Mouse (Mus musculus) embryo, embryonic 9.5 days (tissue): ENCODE data around the gene Tle6.

ENCODE experiments used
- DNase-seq: peaks from one replicate; pipeline ENCODE4 v3.0.0-alpha.2; 2017; ENCODE audit errors: extremely low spot score

The Tle6 gene

GRCm38 (mm10) chr10:81623441-81623840 lies 22.6 kb upstream of the Tle6 start:
- DNase-seq = no peak

- DNase-seq = no peak
These were observed 19.9 kb upstream of the Tle6 start for GRCm38 (mm10) chr10:81620786-81621185.

DNA sequence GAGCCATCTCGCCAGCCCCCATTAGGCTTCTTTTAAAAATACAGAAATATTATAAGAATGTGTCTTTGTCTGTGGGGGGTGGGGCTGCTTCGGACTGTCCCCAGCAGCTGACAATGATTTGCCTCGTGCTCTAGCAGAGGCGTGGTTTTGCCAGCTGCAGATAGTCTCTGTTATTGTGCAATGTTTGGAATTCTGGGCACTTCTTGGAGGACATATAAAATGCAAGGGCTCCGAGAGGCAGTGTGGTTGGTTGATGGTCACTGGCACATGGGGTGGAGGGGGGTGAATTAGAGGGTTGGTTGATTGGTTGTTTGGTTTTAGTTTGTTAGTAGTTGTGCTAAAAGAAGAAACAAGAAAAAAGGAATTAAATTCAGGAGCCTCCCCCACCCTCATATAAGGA lies 19.1 kb upstream of the Tle6 start:
- no peak for DNase-seq

- DNase-seq = peak; percentile 42
These were observed 14.6 kb upstream of the Tle6 start for GRCm38 (mm10) chr10:81615486-81615885.

GRCm38 (mm10) chr10:81612779-81613178 lies 11.9 kb upstream of the Tle6 start:
- no peak for DNase-seq

GRCm38 (mm10) chr10:81608308-81608707 lies 7.4 kb upstream of the Tle6 start:
- no peak for DNase-seq

DNA sequence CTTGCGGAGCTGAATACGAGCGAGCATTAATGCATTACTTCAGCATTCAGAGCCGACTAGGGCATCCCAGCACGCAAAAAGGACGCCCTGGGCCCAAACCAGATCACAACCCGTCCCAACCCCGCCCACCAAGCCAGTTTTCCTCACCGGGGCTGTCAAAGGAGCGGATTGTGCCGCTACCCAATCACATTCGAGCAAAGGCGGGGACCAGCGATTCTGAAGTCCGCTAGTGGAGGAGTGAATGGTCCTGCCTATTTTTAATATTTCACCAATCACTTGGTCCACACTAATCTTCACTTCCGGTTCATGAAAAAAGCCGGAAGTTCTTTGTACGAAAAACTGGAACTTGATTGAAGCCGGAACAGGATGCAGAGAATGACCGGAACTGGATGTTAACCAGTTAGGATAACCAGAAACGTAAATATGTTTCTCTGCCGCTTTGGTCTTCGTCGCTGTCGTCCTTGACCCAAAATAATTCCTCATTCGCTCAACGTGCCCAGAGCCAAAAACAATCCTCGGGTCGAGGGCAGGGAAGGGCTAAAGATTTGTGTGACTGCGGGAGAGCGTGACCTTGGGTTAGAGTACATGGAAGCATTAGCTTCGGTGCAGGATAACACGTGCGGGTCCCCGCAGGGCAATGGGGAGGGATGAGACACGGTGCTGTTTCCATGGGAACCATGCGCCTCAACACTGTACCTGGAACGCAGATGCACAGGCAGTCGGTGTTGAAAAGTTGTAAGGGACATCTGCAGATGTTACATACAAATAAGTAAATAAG lies 5.3 kb upstream of the Tle6 start, which contains the start of gene BC025920:
Gene BC025920 (plus strand): TSS at position 297 of the 778 bp plus-strand sequence.
- peak; percentile 94 for DNase-seq

DNA sequence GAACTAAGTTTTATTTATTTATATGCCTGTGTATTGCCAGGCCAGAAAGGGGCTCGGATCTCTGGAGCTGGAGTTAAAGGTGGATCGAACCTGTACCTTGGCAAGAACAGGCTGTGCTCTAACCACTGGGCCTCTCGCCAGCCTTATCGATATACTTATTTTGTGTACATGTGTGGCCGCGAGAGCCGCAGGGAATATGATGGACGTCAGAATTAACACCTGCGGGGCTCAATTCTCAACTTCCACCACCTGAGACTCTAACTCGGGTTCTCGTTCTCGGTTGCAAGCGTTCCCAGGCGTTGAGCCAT lies 4.7 kb upstream of the Tle6 start:
- DNase-seq = no peak

GRCm38 (mm10) chr10:81604968-81605665 lies 4.2 kb upstream of the Tle6 start:
- peak; percentile 89 for DNase-seq

- DNase-seq = no peak
These were observed 3.4 kb upstream of the Tle6 start for GRCm38 (mm10) chr10:81604019-81604967.

DNA sequence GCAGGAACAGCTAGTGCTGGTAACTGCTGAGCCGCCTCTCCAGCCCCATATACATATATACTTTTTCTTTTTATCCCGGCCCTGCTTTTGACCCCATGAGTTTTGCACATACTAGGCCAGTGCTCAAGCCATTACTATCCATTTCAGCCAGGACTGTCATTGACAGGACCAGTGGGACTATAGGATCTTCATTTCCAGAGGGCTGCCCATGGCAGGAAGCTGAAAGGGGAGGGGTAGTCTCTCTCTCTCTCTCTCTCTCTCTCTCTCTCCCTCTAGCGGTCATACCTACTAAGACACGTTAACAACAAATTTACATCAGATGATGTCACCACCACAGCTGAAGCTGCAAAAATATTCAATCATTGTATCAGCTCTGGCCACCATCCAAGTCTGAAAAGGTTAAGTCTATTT lies 1.9 kb upstream of the Tle6 start:
- peak; percentile 70 for DNase-seq

DNA sequence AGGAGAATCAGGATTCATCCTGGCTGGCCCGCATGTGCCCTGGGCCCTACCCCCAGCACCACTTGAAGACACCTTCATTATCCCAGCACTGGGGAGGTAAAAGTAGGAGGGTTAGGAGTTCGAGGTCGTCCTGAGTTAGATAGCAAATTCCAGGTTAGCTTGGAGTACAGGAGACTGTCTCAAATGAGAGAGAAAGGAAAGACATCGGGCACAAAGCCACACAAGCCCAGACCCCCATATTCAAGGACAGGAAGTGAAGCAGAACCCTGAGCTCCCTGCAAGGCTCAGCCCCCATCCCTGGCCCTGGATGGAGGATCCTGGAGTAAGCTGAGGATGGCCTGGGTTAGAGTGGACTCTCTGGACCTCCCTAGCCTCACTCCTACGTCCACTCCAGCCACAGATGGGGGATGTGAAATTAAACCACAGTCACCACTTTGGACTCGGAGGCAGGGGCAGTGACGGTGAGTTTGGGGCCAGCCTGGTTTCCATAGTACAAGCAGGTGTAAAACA lies 578 bp upstream of the Tle6 start:
- no peak for DNase-seq

GRCm38 (mm10) chr10:81600096-81600495 lies 777 bp downstream of the Tle6 start:
- no peak for DNase-seq

GRCm38 (mm10) chr10:81599630-81600029 lies 1.2 kb downstream of the Tle6 start:
- no peak for DNase-seq

DNA sequence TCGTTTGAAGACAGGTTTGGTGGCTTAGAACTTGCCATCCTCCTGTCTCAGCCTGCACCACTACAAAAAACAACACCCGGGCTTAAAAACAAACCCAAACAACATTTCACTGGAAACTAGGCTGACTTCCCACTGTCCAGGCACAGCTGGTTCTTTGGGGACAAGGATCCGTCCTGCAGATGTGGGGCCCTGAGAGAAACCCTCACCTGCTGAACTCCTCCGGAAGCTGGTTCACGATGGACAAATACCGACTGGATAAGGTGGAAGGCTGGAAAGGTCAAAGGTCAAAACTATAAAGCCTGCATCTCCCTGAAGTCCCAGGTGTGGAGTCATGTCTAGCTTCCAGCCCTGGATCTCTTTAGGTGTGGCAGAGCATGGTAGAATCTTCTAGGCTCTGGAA lies 2.0 kb downstream of the Tle6 start:
- DNase-seq = no peak

GRCm38 (mm10) chr10:81598342-81598741 lies 2.5 kb downstream of the Tle6 start:
- DNase-seq = no peak

DNA sequence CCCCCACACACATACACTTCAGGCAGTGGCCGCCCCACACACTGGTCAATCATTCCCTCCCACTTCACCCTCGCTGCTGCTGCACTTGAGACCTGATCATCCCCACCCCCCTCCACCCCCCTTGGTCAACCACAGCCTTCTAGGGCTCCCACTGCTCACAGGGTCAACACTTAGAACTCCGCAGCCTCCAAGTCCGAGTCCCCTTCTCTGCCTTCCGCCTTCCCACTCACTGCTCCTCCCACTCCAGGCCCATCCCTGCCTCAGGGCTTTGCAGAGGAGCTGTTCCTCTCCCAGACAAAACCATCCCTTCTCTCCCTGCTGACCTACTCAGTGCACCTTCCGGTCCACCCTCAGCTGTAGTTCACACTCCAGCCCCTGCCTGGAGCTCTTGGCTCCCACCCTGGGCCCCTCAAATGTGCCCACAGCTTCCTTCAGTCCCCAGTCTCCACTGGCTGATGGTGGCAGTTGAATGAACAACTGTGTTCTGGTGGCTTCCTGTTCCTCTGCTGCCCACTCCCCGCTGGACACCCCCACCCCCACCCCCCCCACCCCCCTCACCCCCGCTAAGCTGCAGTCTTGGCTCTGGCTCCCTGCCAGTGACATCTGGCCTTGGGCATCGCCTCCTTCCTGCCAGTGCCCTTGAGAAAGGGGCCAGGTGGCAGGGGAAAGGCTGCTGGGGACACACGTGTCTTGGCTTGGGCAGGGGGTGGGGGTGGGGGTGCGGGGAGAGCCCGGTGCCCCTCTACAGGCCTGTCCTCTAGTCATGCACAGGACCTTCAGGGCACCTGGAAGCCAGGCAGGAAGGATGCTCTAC lies 3.5 kb downstream of the Tle6 start:
- DNase-seq = no peak

GRCm38 (mm10) chr10:81596611-81597010 lies 4.3 kb downstream of the Tle6 start:
- DNase-seq = no peak

DNA sequence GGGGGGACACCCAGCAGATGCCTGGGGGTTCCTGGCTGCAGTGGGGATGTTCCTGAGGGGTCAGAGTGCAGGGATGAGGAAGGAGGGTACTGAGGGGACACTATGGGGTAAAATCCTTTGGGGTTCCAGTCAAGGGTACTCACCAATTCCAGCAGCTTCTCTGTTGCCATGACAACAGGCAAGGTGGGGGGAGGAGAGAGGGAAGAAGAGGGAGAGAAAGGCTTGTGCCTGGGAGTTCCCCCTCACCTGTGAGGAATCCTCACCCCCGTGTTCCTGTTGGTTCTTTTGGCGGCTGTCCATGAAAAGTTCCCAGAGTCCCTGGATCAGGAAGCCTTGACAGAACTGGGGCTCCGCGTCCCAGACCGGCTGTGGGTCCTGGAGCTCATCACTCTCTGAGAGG lies 5.3 kb downstream of the Tle6 start:
- DNase-seq = no peak

DNA sequence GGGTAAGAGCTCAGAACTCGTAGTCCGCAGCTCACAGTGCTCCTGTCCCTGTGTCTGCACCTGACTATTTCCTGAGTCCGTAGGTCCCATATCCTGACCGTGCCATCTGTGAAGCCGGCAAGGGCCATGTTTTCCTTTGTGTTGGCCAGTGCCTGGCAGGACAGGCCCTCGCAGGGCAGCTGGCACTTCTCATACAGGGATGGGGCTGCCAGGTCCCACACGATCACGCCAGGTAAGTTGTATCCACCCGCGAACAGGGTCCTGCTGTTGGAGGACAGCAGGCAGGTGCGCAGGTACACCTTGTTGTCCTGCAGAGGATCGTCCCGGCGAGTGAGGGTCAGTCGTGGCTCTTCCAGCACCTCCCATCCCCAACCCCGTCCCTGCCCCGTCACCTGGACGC lies 6.9 kb downstream of the Tle6 start:
- no peak for DNase-seq

GRCm38 (mm10) chr10:81593223-81593622 lies 7.7 kb downstream of the Tle6 start:
- DNase-seq = no peak
